Mouse (Mus musculus) midbrain, embryonic 12.5 days (tissue): ENCODE measurements at regions not wholly inside any gene's neighbourhood (a gene's known extent, or its start where the extent isn't known, plus 50 kb on each side); places are given as distances from the start of the nearest gene placed in this dataset.

Source experiments
- ATAC-seq: fragments of 200-750 bp; cut with Nextera tagmentation; 2 replicates; pipeline ENCODE4 v1.8.0; 2017; ENCODE audit warnings: low read depth, moderate TSS enrichment, moderate library complexity; ENCODE audit not compliant: low FRiP score
- H3K27ac ChIP-seq: fragments of 300-500 bp; sonication (generic); replicated peaks from 2 replicates; pipeline ENCODE4 v1.5.1; 2016; ENCODE audit warnings: mild to moderate bottlenecking
- H3K27me3 ChIP-seq: fragments of 300-500 bp; sonication (generic); 2 replicates; pipeline ENCODE4 v1.6.1; 2016; ENCODE audit warnings: mild to moderate bottlenecking
- H3K36me3 ChIP-seq: fragments of 300-500 bp; sonication (generic); 2 replicates; pipeline ENCODE4 v1.6.1; 2016
- H3K4me1 ChIP-seq: fragments of 300-500 bp; sonication (generic); 2 replicates; pipeline ENCODE4 v1.6.1; 2016
- H3K4me2 ChIP-seq: fragments of 300-500 bp; sonication (generic); replicated peaks from 2 replicates; pipeline ENCODE4 v1.6.1; 2016; ENCODE audit warnings: mild to moderate bottlenecking, moderate library complexity
- H3K4me3 ChIP-seq: fragments of 300-500 bp; sonication (generic); 2 replicates; pipeline ENCODE4 v1.5.1; 2016; ENCODE audit warnings: mild to moderate bottlenecking
- H3K9ac ChIP-seq: fragments of 300-500 bp; sonication (generic); replicated peaks from 2 replicates; pipeline ENCODE4 v1.6.1; 2016; ENCODE audit warnings: mild to moderate bottlenecking, moderate library complexity
- H3K9me3 ChIP-seq: fragments of 300-500 bp; sonication (generic); 2 replicates; pipeline ENCODE4 v1.6.1; 2016; ENCODE audit warnings: mild to moderate bottlenecking
- WGBS: fragments of 180-500 bp; shearing (Covaris S2); methylation state at CpG from one replicate; pipeline ENCODE4 v1.1.7; 2016; 5-methylcytosine and 5-hydroxymethylcytosine counted together

- 58% methylated on average over 5 of the region's 5 CpGs for WGBS
- Histone ChIP-seq H3K9ac (no peak overlapping the region), H3K4me1 (no peaks in the 10 kb centered on the region), H3K27me3 (no peaks in the 10 kb centered on the region), H3K4me2 (no peak overlapping the region), H3K9me3 (no peaks in the 10 kb centered on the region), H3K36me3 (no peaks in the 10 kb centered on the region), H3K27ac (no peak overlapping the region), H3K4me3 (no peak overlapping the region)
- peak; percentile 82 for ATAC-seq
Observed at GRCm38 (mm10) chr5:60599460-60600299, 1208.9 kb upstream of the G6pd2 start.

GRCm38 (mm10) chr5:60600300-60600648 lies 1208.3 kb upstream of the G6pd2 start:
- no peak overlapping the region for H3K9ac ChIP-seq
- ATAC-seq, result no peak
- H3K36me3 ChIP-seq, result no peaks in the 10 kb centered on the region
- H3K27ac ChIP-seq, result no peak overlapping the region
- no peaks in the 10 kb centered on the region for H3K27me3 ChIP-seq
- no peak overlapping the region for H3K4me3 ChIP-seq
- WGBS, result 60% methylated on average over 5 of the region's 5 CpGs
- H3K4me1 ChIP-seq, result no peaks in the 10 kb centered on the region
- H3K9me3 ChIP-seq, result no peaks in the 10 kb centered on the region
- no peak overlapping the region for H3K4me2 ChIP-seq

GRCm38 (mm10) chr5:60608943-60609614 lies 1199.5 kb upstream of the G6pd2 start:
- ATAC-seq, result no peak
- no peaks in the 10 kb centered on the region for H3K9me3 ChIP-seq
- no peak overlapping the region for H3K4me3 ChIP-seq
- 33% methylated on average over 4 of the region's 4 CpGs for WGBS
- H3K4me2 ChIP-seq, result no peak overlapping the region
- no peaks in the 10 kb centered on the region for H3K36me3 ChIP-seq
- no peaks in the 10 kb centered on the region for H3K4me1 ChIP-seq
- H3K9ac ChIP-seq, result no peak overlapping the region
- no peaks in the 10 kb centered on the region for H3K27me3 ChIP-seq
- no peak overlapping the region for H3K27ac ChIP-seq
